Mouse (Mus musculus) spleen, adult 2 months (tissue): ENCODE measurements around the gene Spesp1. TPM values are rescaled to one million over a fixed set of nuclear protein-coding genes. Genes with fewer than 3 reads are reported as not detected.

Source experiments
- DNase-seq, 2 experiments: peaks; one replicate each; pipeline versions ENCODE4 v3.0.0 to v3.0.0-alpha.2; 2012 to 2021; ENCODE audit warnings: low spot score in 2 of 2, low read depth in 1 of 2
- H3K27ac ChIP-seq: fragments of 200-500 bp; 2 replicates; pipeline ENCODE4 v1.5.1; 2012; ENCODE audit warnings: low read length, inconsistent platforms; ENCODE audit not compliant: insufficient read depth
- H3K27me3 ChIP-seq: fragments of 200-500 bp; 2 replicates; pipeline ENCODE4 v1.6.1; 2012; ENCODE audit warnings: mild to moderate bottlenecking, moderate library complexity, low read length, inconsistent platforms; ENCODE audit not compliant: control insufficient read depth, insufficient read depth
- H3K36me3 ChIP-seq: fragments of 200-500 bp; 2 replicates; pipeline ENCODE4 v1.6.1; 2012; ENCODE audit warnings: mild to moderate bottlenecking, low read length, inconsistent platforms; ENCODE audit not compliant: control insufficient read depth, insufficient read depth
- H3K4me1 ChIP-seq: fragments of 200-500 bp; 2 replicates; pipeline ENCODE4 v1.6.1; 2011; ENCODE audit warnings: inconsistent platforms; ENCODE audit not compliant: control insufficient read depth, insufficient read depth, insufficient read length
- H3K4me3 ChIP-seq: fragments of 200-500 bp; 2 replicates; pipeline ENCODE4 v1.5.1; 2011; ENCODE audit warnings: mild to moderate bottlenecking, inconsistent platforms; ENCODE audit not compliant: insufficient read depth, insufficient read length; ENCODE audit errors: extremely low read depth
- CTCF ChIP-seq: fragments of 200-500 bp; IDR thresholded peaks from 2 replicates; pipeline ENCODE4 v1.5.1; 2011; ENCODE audit warnings: mild to moderate bottlenecking, inconsistent platforms; ENCODE audit not compliant: insufficient read depth, insufficient read length, insufficient replicate concordance; ENCODE audit errors: extremely low read depth
- POLR2A ChIP-seq: fragments of 200-500 bp; IDR thresholded peaks from 2 replicates; pipeline ENCODE4 v1.6.1; 2011; ENCODE audit warnings: low read depth, low read length, inconsistent platforms
- WGBS: fragments of 180-500 bp; shearing (Covaris S2); methylation state at CpG from one replicate; pipeline ENCODE4 v1.1.7; 2018; 5-methylcytosine and 5-hydroxymethylcytosine counted together
- polyA plus RNA-seq: library from polyadenylated mRNA; depleted of rRNA; stranded (reverse); fragments of >200 nt; gene quantifications from 2 replicates; pipeline ENCODE4 v1.2.3, GENCODE M21; 2012

The Spesp1 gene
- polyA plus RNA-seq, 1 experiment = not detected

DNA sequence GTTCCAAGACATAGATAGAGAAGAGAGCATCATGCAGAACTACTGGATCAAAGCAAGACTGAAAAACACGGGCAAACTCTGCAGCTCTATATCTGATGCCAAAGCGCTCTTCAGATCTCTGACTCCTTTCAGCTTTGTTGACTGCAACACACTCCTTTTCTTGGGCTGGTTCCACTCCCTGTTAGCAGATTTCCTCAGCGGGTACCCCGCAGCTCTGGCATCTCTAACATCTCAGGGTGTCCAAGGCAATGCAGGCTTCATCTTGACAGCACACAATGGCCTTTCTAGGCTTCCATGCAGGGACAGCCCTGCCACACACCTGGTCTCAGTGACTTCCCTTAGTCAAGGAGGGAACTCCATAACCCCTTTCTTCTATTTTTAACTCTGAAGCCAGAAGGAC lies 31.7 kb downstream of the Spesp1 start:
- 88% methylated on average over 4 of the region's 4 CpGs for WGBS
- no peak for DNase-seq

DNA sequence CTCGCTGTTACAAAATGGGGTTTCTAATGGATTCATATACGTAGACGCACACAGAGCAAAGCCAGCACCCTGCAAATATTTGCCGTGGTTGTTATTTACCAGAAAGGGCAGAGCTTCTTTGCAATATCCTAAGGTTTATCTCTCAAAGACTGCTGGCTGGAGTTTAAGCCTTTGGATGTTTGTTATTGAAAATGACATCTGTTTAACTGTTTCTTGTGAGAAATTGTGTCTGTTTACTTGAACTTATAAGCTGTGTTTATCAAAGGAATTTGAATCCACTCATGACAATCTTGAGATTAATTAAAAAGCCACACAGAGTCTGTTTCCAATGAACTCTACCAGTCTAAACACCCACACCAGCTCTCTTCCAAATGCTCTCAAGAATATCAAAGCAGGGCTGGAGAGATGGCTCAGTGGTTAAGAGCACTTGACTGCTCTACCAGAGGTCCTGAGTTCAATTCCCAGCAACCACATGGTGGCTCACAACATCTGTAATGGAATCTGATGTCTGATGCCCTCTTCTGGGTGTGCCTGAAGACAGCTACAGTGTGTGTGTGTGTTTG lies 35.5 kb downstream of the Spesp1 start:
- H3K27me3 ChIP-seq = no peaks in the 10 kb centered on the region
- WGBS = 86% methylated on average over 4 of the region's 4 CpGs
- DNase-seq = no peak

More for the DNA sequence above, 31.7 kb downstream of the Spesp1 start:
- Histone ChIP-seq H3K36me3 (no peaks in the 10 kb centered on the region), H3K4me1 (no peaks in the 10 kb centered on the region), H3K4me3 (no peak overlapping the region), H3K27me3 (no peaks in the 10 kb centered on the region), H3K27ac (no peak overlapping the region)
- TF ChIP-seq CTCF (no peak), POLR2A (no peak)

DNA sequence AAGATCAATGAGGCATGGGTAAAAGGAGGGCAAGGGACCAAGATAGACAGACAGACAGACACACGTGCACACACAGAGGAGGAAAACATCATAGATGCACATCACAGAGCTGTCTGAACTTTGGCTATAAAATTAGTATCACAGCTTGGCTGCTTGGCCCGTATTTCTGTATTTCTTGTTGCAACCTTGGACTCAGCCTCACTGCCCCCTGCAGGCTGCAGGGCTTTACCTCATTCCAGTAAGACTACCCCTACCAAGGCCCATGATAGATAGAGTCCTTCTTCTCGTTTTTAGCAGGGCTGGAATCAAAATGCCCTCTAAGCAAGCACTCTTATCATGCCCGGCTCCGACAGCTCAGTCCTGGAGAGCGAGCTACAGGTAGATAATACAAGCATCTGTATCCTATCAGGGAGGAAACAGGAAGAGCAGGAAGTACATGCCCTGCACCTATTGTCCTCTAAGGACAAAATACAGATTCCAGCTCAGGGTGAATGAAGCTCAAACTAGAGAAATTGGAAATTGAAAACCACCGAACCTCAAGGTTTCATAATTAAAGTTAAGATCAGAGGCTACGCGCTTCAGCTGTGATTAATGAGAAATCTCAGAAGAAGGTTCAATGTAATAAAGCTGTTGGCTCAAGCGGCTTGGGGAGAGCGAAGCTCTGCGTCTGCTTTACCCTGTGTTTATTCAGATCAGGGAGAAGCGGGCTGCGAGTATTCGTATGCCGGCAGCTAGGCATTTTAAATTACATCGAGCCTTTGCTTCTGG lies 36.2 kb downstream of the Spesp1 start:
- H3K27me3 ChIP-seq = no peaks in the 10 kb centered on the region
- DNase-seq = no peak
- WGBS = 76% methylated on average over 17 of the region's 17 CpGs
- no peak for TF ChIP-seq POLR2A
- TF ChIP-seq CTCF = no peak
- H3K27ac ChIP-seq = no peak overlapping the region
- H3K4me3 ChIP-seq = no peak overlapping the region
- H3K36me3 ChIP-seq = no peaks in the 10 kb centered on the region
- no peaks in the 10 kb centered on the region for H3K4me1 ChIP-seq

More for the DNA sequence above, 35.5 kb downstream of the Spesp1 start:
- no peak overlapping the region for H3K27ac ChIP-seq
- no peaks in the 10 kb centered on the region for H3K4me1 ChIP-seq
- no peak overlapping the region for H3K4me3 ChIP-seq
- no peaks in the 10 kb centered on the region for H3K36me3 ChIP-seq
- TF ChIP-seq CTCF (no peak), POLR2A (no peak)

DNA sequence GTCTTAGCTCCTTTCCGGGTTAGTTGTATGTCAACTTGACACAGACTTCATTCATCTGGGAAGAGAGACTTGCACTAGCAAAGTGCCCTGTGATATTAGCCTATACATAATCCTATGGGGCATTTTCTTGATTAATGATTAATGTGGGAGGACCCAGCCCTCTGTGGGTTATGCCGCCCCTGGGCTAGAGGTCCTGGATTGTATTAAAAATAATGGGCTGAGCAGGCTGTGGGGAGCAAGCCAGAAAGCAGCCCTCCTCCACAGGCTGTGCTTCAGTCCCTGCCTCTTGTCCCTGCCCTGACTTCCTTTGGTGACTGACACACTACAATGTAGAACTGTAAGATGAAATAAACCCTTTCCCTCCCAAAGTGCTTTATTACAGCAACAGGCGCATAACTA lies 37.4 kb downstream of the Spesp1 start:
- no peaks in the 10 kb centered on the region for H3K27me3 ChIP-seq
- no peaks in the 10 kb centered on the region for H3K4me1 ChIP-seq
- TF ChIP-seq POLR2A (no peak), CTCF (no peak)
- no peak overlapping the region for H3K4me3 ChIP-seq
- H3K27ac ChIP-seq = no peak overlapping the region
- no peak for DNase-seq
- no peaks in the 10 kb centered on the region for H3K36me3 ChIP-seq
- WGBS = 47% methylated on average over 3 of the region's 3 CpGs

DNA sequence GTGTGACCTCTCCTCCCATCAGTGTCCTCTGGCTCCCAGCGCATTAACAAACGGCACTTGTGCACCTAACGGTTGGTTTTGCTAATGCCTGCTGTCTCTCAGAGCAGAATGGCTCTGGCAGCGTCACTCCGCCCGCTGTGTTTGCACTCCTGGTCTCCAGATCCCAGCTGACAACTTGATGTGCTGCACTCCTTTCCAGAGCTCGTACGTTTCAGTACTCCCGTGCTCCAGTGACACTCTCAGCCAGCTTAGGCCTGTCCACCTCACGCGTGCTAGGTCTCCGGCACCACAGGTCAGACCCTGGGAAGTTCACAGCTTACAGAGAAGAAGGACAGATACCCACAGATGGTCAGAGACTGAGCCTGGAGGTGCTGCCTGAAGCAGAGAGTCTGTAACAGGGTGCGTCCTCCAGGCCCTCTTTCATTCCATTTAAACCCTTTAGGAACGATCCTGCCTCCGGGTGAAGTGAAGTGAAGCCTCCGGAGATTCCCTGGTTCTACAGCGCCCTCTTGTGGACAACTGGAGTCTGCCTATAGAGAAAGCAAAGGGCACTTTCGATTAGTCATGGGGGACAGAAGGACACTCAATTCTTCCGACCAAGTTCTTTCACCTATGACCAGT lies 37.9 kb downstream of the Spesp1 start:
- H3K36me3 ChIP-seq = no peaks in the 10 kb centered on the region
- H3K27me3 ChIP-seq = no peaks in the 10 kb centered on the region
- DNase-seq = peak in 1 of 2 experiments; percentile 36
- 53% methylated on average over 19 of the region's 19 CpGs for WGBS
- no peak overlapping the region for H3K27ac ChIP-seq
- H3K4me1 ChIP-seq = no peaks in the 10 kb centered on the region
- TF ChIP-seq POLR2A (no peak), CTCF (peak; percentile 66; the same call in 1 of the 2 replicates)
- no peak overlapping the region for H3K4me3 ChIP-seq

DNA sequence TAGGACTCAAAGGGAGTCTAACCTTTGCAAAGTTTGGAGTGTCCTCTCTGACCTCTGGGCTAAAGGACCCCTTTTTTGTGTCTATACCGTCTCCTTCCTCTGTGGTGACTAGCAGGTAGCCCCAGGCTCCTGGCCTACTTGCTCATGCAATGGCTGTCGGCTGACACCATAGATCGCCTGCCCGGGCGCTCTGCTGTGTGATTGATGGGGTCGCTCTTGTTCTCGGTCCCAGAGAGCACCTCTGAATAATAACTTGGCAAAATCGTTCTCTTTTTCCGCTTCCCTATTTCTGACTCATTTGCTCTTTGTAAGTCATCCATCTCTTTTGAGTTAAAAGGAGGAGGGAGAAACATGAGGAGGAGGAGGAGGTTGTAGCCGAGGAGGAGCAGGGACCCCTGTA lies 42.0 kb downstream of the Spesp1 start:
- no peak for DNase-seq
- H3K36me3 ChIP-seq = no peaks in the 10 kb centered on the region
- no peaks in the 10 kb centered on the region for H3K27me3 ChIP-seq
- WGBS = 60% methylated on average over 10 of the region's 10 CpGs
- H3K27ac ChIP-seq = no peak overlapping the region
- H3K4me3 ChIP-seq = no peak overlapping the region
- no peak for TF ChIP-seq POLR2A
- TF ChIP-seq CTCF = no peak
- H3K4me1 ChIP-seq = no peaks in the 10 kb centered on the region

DNA sequence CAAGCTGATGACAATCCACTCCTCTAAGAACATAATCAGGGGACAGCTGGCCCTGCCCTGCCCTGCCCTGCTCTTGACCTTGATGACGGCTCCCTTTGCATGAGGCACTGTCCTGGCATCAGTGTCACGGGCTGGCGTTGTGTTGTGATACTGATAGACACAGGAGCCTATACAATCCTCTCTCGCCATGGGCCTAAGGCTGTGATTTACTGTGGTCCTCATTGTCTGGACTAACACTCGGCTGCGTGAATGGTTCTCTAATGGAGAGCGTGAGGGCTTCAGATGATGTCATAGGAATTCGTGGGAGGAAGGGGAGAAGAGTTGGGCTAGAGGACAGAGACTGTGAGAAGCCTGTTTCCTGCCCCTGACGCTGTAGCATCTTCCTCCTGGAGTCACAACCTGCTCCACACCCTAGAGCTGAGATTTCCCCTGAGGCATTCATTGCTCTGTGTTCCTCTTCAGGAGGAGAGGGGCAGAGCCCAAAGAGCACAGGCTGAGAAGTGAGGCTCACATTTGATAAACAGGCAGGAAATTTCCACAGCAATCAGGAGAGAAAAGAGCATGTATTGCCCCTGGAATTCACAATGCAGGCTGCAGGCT lies 44.5 kb downstream of the Spesp1 start:
- Histone ChIP-seq H3K27me3 (no peaks in the 10 kb centered on the region), H3K4me3 (no peak overlapping the region), H3K4me1 (no peaks in the 10 kb centered on the region), H3K36me3 (no peaks in the 10 kb centered on the region), H3K27ac (no peak overlapping the region)
- WGBS = 77% methylated on average over 9 of the region's 9 CpGs
- DNase-seq = no peak
- TF ChIP-seq CTCF (no peak), POLR2A (no peak)
